Mouse (Mus musculus): ENCODE measurements around the gene Plekha7. TPM values are rescaled to one million over a fixed set of nuclear protein-coding genes. Genes with fewer than 3 reads are reported as not detected.

Gene Plekha7
- polyA plus RNA-seq, 1 experiment from 2014 or later = 5.7 TPM

DNA sequence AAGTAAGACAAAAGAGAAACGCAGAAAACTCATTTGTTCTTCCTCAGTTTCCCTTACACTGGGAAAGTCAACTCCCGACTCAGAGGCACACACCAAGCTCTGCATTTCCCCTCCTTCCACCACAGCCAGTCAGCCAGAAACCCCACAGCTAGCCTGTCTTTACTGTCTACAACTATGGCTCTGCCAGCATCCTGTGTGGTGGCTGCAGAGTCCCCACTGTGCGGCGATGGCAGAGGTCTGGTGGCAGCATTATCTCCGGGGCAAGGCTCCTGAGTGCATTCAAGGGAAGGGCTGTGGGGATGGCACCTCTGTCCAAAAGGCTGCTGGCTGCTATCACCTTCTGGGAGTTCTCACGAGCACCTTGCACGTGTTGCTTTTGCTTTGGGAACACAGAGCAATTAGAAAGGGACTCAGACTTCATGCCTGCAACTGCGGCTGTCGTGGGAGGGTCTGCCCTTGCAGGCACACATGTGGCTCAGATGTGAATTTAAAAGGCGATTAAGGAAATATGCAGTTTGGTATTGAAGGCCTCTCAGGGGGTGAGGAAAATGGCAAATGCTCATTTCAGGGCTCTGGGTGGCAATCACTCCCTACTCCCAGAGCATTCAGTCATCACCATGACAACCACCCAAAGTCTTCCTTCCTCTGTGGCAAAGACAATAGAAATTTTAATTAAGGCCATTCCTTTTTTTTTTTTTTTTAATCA lies 98.1 kb downstream of the Plekha7 start:
- 57% methylated on average over 10 of the region's 10 CpGs for WGBS
- Histone ChIP-seq H3K4me3 (ENCODE audit: low read depth, low read length) (no peak overlapping the region), H3K9ac (replicated peaks; ENCODE audit: low read depth) (no peak overlapping the region), H3K4me2 (replicated peaks; ENCODE audit: low read depth, low read length) (no peak overlapping the region), H3K9me3 (ENCODE audit: low read length) (no peaks in the 10 kb centered on the region), H3K27ac (ENCODE audit: low read length) (no peak overlapping the region), H3K27me3 (replicated peaks; ENCODE audit: insufficient read depth, low read length) (no peaks in the 10 kb centered on the region), H3K4me1 (ENCODE audit: insufficient read depth, low read depth, low read length) (peaks cover 3% of the 10 kb centered on the region; the same call in 1 of the 2 replicates), H3K36me3 (ENCODE audit: insufficient read depth, low read length) (no peaks in the 10 kb centered on the region)
- ATAC-seq (no peak), DNase-seq (ENCODE audit: low spot score) (no peak)
- TF ChIP-seq EP300 (IDR thresholded peaks at IDR 0.05) = no peak
- TF ChIP-seq CTCF (IDR thresholded peaks at IDR 0.05) = no peak

DNA sequence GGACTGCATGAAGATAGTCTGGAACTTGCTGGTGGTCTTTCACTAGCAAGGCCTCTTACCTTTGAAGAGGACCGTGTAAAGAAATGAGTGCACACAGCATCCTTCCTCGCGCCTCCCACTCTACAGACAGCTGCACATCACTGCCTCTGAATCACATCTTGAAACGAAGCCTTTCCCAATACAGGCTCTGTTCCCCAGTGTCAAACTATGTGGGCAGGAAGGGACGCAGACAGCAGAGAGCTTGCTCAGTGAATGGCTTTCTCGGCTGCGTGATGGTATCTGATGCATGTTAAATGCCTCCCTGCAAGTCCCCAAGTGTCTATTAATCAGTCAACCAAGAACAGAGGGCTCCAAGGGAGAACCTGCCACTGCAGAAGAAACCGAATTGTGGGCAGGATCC lies 99.3 kb downstream of the Plekha7 start:
- H3K36me3 ChIP-seq (ENCODE audit: insufficient read depth, low read length) = no peaks in the 10 kb centered on the region

DNA sequence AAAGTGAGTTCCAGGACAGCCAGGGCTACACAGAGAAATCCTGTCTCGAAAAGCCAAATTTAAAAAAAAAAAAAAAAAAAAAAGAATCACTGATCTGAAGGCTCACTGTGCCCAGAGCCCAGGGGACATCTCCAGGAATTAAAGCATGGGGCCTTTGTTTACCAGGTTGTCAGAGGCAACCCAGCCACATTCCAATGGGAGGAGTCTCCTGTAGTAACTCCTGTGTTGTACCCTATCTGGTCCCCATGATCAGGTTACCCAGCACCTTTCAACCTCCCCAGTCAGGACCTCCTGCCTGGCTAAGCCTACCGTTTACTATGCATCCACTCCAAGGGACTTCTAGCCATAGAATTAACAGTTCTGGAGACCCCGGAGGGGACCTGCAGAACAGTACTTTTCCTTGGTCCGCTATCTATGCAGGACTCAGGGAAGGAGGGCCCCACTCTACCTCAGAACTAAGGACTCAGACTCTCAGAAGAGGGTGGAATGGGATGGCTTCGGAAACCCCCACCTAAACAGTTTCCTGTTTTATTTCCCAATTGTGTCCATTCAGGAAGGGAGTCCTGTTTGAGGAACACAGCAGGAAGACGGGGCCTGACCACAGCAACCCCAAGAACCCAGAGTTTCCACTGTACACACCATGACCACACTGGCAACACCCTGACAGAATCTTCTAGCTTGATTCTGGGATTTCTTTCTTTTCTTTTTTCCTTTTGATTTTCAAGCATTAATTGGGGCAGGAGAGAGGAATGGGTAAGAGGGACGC lies 101.2 kb downstream of the Plekha7 start:
- 0 out of 2 replicates have a peak overlapping the region, but pooled peaks have one; percentile 11 for H3K27ac ChIP-seq (ENCODE audit: low read length)
- no peaks in the 10 kb centered on the region for H3K27me3 ChIP-seq (replicated peaks; ENCODE audit: insufficient read depth, low read length)
- H3K9me3 ChIP-seq (ENCODE audit: low read length) = no peaks in the 10 kb centered on the region
- no peak overlapping the region for H3K9ac ChIP-seq (replicated peaks; ENCODE audit: low read depth)
- no peak overlapping the region for H3K4me3 ChIP-seq (ENCODE audit: low read depth, low read length)
- TF ChIP-seq EP300 (IDR thresholded peaks at IDR 0.05) = no peak
- no peak for TF ChIP-seq CTCF (IDR thresholded peaks at IDR 0.05)
- no peaks in the 10 kb centered on the region for H3K36me3 ChIP-seq (ENCODE audit: insufficient read depth, low read length)
- peaks cover 3% of the 10 kb centered on the region; the same call in 1 of the 2 replicates for H3K4me1 ChIP-seq (ENCODE audit: insufficient read depth, low read depth, low read length)
- no peak overlapping the region for H3K4me2 ChIP-seq (replicated peaks; ENCODE audit: low read depth, low read length)
- DNase-seq (ENCODE audit: low spot score) (no peak), ATAC-seq (peak; percentile 43; the same call in 1 of the 2 replicates)
- 44% methylated on average over 7 of the region's 7 CpGs for WGBS

More for the DNA sequence above, 99.3 kb downstream of the Plekha7 start:
- H3K4me2 ChIP-seq (replicated peaks; ENCODE audit: low read depth, low read length) = no peak overlapping the region
- H3K4me1 ChIP-seq (ENCODE audit: insufficient read depth, low read depth, low read length) = peaks cover 3% of the 10 kb centered on the region; the same call in 1 of the 2 replicates
- WGBS = 66% methylated on average over 8 of the region's 8 CpGs
- H3K27me3 ChIP-seq (replicated peaks; ENCODE audit: insufficient read depth, low read length) = no peaks in the 10 kb centered on the region
- TF ChIP-seq CTCF (IDR thresholded peaks at IDR 0.05) = no peak
- no peak for TF ChIP-seq EP300 (IDR thresholded peaks at IDR 0.05)
- H3K4me3 ChIP-seq (ENCODE audit: low read depth, low read length) = no peak overlapping the region
- H3K27ac ChIP-seq (ENCODE audit: low read length) = no peak overlapping the region
- DNase-seq (ENCODE audit: low spot score) (no peak), ATAC-seq (no peak)
- no peak overlapping the region for H3K9ac ChIP-seq (replicated peaks; ENCODE audit: low read depth)
- no peaks in the 10 kb centered on the region for H3K9me3 ChIP-seq (ENCODE audit: low read length)

DNA sequence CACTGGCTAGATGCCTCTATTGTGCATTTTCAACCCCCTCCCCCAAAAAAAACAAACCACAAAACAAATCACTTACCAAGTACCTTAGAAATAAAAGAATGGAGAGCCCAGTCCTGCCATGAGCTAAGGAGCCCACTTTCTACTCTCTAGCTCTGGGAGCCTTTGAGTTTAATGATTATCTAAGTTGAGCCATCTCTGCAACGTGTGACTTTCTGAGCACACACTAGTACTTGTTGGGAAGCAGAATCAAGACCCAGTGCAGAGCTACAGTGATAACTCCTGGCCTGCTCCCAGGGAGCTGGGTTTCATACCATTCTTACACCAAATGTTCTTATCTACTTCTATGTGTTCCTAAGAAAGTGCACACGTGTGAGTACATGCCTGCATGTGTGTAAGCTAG lies 102.7 kb downstream of the Plekha7 start:
- H3K27me3 ChIP-seq (replicated peaks; ENCODE audit: insufficient read depth, low read length) = no peaks in the 10 kb centered on the region
- no peak overlapping the region for H3K9ac ChIP-seq (replicated peaks; ENCODE audit: low read depth)
- H3K4me2 ChIP-seq (replicated peaks; ENCODE audit: low read depth, low read length) = no peak overlapping the region
- H3K36me3 ChIP-seq (ENCODE audit: insufficient read depth, low read length) = no peaks in the 10 kb centered on the region
- WGBS = 57% methylated on average over 2 of the region's 2 CpGs
- no peak overlapping the region for H3K27ac ChIP-seq (ENCODE audit: low read length)
- DNase-seq (ENCODE audit: low spot score) (no peak), ATAC-seq (no peak)
- no peak for TF ChIP-seq EP300 (IDR thresholded peaks at IDR 0.05)
- TF ChIP-seq CTCF (IDR thresholded peaks at IDR 0.05) = no peak
- H3K4me3 ChIP-seq (ENCODE audit: low read depth, low read length) = no peak overlapping the region
- H3K4me1 ChIP-seq (ENCODE audit: insufficient read depth, low read depth, low read length) = no peaks in the 10 kb centered on the region
- no peaks in the 10 kb centered on the region for H3K9me3 ChIP-seq (ENCODE audit: low read length)

DNA sequence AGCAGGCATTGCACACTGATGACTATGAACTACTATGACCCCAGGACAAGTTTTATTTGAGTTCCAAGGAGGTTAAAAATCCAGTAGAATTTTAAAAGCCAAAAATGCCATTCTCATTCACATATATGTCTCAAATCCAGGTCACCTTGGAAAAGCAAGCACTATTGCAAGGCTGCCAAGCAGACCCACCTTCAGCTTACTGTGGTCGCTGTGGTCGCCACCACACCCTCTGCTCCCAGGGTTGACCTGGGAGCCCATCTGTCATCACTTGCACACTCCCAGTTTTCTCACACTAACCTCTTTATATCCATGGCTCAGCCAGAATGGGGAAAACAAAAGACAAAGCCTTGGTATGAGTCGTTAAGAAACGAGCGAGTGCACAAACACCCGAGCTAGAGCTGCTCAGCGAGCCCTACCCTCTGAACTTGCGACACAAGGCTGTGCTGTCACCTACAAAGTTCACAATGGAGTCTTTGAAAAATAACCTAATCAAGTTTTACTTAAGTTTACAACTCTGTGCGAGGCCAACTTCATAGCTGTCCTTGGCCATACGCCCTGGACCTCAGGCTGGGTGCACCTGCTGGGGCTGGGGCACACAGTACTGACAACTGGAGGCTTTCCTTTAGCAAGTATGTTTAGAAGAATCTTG lies 106.0 kb downstream of the Plekha7 start:
- no peak for TF ChIP-seq CTCF (IDR thresholded peaks at IDR 0.05)
- TF ChIP-seq EP300 (IDR thresholded peaks at IDR 0.05) = no peak
- H3K36me3 ChIP-seq (ENCODE audit: insufficient read depth, low read length) = no peaks in the 10 kb centered on the region
- DNase-seq (ENCODE audit: low spot score) (no peak), ATAC-seq (peak; percentile 36)
- no peaks in the 10 kb centered on the region for H3K27me3 ChIP-seq (replicated peaks; ENCODE audit: insufficient read depth, low read length)
- no peak overlapping the region for H3K9ac ChIP-seq (replicated peaks; ENCODE audit: low read depth)
- 49% methylated on average over 10 of the region's 10 CpGs for WGBS
- no peaks in the 10 kb centered on the region for H3K9me3 ChIP-seq (ENCODE audit: low read length)
- no peak overlapping the region for H3K4me2 ChIP-seq (replicated peaks; ENCODE audit: low read depth, low read length)
- H3K4me3 ChIP-seq (ENCODE audit: low read depth, low read length) = no peak overlapping the region
- peaks cover 9% of the 10 kb centered on the region for H3K4me1 ChIP-seq (ENCODE audit: insufficient read depth, low read depth, low read length)
- H3K27ac ChIP-seq (ENCODE audit: low read length) = no peak overlapping the region

DNA sequence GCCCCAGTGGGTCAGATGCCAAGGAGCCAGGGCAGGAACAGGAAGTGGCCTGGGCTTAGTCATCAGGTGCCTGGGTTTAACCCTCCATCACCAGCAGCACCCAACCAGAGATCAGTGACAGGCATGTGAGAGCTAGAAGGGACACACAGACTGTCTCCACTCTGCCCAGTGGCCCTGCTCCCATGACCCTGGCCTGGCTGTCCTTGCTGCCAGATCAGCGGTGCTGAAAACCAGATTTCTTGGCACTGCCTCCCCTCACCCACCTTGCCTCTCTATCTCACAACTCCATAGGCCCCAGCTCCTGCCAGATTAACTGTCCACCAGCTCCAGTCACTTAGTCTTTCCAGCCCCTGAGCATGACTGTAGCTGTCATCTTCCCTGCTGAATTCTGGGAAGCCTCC lies 107.2 kb downstream of the Plekha7 start:
- Histone ChIP-seq H3K9ac (replicated peaks; ENCODE audit: low read depth) (no peak overlapping the region), H3K27me3 (replicated peaks; ENCODE audit: insufficient read depth, low read length) (no peaks in the 10 kb centered on the region), H3K4me2 (replicated peaks; ENCODE audit: low read depth, low read length) (no peak overlapping the region), H3K9me3 (ENCODE audit: low read length) (no peaks in the 10 kb centered on the region), H3K4me3 (ENCODE audit: low read depth, low read length) (no peak overlapping the region), H3K36me3 (ENCODE audit: insufficient read depth, low read length) (no peaks in the 10 kb centered on the region), H3K27ac (ENCODE audit: low read length) (no peak overlapping the region), H3K4me1 (ENCODE audit: insufficient read depth, low read depth, low read length) (peaks cover 9% of the 10 kb centered on the region)
- TF ChIP-seq EP300 (IDR thresholded peaks at IDR 0.05) (no peak), CTCF (IDR thresholded peaks at IDR 0.05) (no peak)
- 0 out of 2 replicates have a peak, but pooled peaks have one; percentile 13 for ATAC-seq
- 80% methylated on average over 1 of the region's 1 CpGs for WGBS
- DNase-seq (ENCODE audit: low spot score) = no peak
